Mouse (Mus musculus): ENCODE results near the gene Rpl18a.

Gene Rpl18a

GRCm38 (mm10) chr8:70897021-70897680, at the start of gene Rpl18a:
TSS of gene Rpl18a (minus strand) at chr8:70897412.
- in situ Hi-C loops (cut with MboI, MseI), result loop anchor here (5.0 to 10.0 kb wide), 2 partner anchors 590 to 1028 kb away; partner anchors contain the start of genes Ano8 and Gtpbp3

- in situ Hi-C loops (cut with MboI, MseI), result no loop called here
These were observed 46.0 kb upstream of the Rpl18a start for GRCm38 (mm10) chr8:70943187-70943586.

DNA sequence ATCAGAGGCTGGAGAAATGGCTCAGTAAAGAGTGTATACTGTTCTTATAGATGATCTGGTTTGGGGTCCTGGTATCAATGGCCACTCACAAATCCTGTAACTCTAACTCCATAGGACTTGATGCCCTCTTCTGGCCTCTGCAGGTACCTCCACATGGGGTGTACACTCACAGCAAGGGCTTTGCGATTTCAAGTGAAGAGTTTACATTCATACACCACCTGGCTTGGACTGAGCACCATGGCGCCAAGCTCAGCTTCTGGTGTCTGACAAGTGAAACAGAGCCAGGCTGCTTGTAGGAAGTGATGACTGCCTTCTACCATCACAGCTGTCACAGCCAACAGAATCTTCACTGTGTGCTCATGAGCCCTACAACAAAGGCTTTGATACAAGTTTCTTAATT, 44.3 kb upstream of the Rpl18a start:
- in situ Hi-C loops (cut with MboI, MseI), result no loop called here

DNA sequence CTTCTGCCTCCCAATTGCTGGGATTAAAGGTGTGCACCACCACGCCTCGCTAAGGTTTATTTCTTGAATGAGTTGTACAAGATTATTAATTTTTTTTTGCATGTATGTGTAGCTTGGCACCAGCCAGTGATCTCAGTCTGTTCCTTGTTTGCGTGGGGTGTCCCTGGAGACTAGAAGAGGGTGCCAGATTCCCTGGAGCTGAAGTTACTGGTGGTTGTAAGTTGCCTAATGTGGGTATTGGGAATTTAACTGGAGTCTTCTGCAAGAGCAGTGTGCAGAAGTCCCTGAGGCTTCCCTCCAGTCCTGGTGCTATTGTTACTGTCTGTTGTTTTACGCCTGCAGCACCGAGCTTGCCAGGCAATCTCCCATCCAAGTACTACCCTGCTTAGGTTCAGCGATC, 40.0 kb upstream of the Rpl18a start:
- in situ Hi-C loops (cut with MboI, MseI), result no loop called here

GRCm38 (mm10) chr8:70934786-70935185, 37.6 kb upstream of the Rpl18a start:
- in situ Hi-C loops (cut with MboI, MseI), result no loop called here

- in situ Hi-C loops (cut with MboI, MseI), result no loop called here
These were observed 35.8 kb upstream of the Rpl18a start for GRCm38 (mm10) chr8:70933036-70933435.

- in situ Hi-C loops (cut with MboI, MseI), result no loop called here
These were observed 34.5 kb upstream of the Rpl18a start for GRCm38 (mm10) chr8:70931731-70932130.

DNA sequence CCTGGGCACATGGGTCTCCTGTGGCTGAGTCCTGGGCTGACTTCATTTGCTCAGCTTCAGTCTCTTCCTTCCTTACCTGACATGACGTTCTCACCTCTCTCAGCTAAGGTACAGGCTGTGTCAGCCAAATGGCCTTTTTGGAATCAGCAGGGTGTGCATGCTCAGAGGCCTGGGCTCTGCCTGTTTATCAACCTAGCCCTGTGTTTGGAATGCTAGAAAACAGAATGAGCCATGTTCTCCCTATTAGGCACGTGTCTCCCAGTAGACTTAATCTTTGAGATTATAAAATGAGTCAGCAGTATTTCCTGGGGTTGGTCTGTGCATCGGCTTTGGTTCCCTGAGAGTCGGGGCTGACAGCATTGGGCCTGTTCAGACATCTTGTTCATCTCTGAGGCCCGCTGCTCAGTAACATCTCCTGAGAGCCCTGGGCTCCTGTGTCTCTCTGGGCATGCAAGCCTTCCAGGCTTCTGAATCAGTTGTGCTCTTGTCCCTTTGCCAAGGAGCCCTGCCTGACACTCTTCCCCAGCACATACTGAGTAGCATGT, 31.6 kb upstream of the Rpl18a start:
- in situ Hi-C loops (cut with MboI, MseI), result no loop called here

DNA sequence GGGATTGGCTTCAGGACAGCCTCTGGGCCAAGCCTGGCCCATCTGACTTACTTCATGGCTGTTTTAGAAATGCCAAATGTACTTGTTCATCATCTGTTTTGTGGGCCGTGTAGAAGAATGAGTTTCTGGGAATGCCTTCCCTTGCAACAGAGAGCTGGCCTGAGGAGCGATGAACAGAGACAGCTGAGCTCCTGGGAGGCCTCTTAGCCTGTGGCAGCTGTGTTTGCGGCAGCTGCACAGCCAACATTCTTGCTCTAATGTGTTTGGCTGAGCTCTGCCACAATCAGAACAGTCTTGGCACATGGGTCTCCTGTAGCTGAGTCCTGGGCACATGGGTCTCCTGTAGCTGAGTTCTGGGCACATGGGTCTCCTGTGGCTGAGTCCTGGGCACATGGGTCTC, 30.9 kb upstream of the Rpl18a start:
- in situ Hi-C loops (cut with MboI, MseI), result no loop called here

GRCm38 (mm10) chr8:70926396-70926795, 29.2 kb upstream of the Rpl18a start:
- in situ Hi-C loops (cut with MboI, MseI), result no loop called here

- in situ Hi-C loops (cut with MboI, MseI), result no loop called here
These were observed 28.5 kb upstream of the Rpl18a start for GRCm38 (mm10) chr8:70925754-70926153.

DNA sequence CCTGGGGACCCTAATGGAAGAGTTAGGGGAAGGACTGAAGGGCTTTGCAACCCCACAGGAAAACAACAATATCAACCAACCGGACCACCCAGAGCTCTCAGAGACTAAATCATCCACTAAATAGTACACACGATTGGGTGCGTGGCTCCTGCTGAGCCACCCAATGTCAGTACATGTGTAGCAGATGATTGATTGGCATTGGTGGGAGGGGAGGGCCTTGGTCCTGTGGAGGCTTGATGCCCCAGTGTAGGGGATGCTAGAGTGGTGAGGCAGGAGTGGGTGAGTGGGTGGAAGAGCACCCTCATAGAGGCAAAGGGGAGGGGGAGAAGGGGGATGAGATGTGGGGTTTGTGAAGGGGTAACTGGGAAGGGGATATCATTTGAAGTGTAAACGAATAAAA, 26.9 kb upstream of the Rpl18a start:
- in situ Hi-C loops (cut with MboI, MseI), result no loop called here

DNA sequence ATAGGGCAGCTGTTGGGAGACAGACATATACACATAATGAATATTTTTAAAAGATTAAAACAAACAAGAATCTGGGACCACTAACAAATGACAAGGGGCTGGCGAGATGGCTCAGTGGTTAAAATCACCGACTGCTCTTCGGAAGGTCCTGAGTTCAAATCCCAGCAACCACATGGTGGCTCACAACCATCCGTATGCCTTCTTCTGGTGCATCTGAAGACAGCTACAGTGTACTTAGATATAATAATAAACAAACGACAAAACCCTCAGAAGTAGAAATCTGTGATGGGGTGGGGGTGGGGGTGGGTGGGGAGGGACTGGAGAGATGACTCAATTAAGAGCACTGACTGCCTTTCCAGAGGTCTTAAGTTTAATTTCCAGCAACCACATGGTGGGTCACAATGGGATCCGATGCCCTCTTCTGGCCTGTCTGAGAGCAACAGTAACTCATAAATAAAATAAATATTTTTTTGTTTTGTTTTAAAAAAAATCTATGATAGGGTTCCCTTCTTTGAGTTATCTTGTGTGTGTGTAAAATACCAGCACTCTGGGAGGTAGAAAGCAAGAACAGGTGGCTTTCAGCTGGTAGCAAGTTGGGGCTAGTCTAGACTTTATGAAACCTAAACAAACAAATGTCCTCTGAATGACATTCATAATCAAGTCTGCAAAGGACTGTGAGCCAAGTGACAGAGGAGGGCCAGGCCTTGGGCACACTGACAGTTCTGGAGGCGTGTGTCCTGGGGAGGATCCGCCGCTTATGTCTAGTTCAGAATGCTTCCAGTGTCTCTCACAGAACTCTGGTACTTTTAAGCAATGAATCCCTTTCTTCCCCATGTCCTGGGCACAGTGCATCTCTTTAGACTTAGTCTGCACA, 23.1 kb upstream of the Rpl18a start:
- in situ Hi-C loops (cut with MboI, MseI), result no loop called here

DNA sequence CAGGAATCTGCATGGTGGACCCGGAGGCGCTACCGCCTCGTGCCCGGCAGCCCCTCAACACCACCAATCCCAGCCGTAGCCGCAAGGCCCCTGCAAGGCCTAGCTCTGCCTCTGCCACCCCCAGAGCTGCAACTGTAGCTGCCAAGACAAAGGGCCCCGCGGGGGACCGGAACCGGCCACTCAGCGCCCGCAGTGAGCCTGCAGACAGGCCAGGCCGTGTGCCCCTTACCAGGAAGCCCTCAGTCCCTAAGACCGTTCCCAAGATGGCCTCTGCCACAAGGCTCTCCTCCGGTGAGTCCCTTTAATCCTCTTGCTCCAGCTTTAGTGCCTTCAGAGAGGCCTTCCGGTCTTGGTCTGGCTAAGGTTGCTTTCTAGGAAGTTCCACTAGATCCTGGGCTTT, 17.5 kb upstream of the Rpl18a start:
- in situ Hi-C loops (cut with MboI, MseI), result no loop called here

- in situ Hi-C loops (cut with MboI, MseI), result no loop called here
These were observed 16.3 kb upstream of the Rpl18a start for GRCm38 (mm10) chr8:70913523-70913922.

DNA sequence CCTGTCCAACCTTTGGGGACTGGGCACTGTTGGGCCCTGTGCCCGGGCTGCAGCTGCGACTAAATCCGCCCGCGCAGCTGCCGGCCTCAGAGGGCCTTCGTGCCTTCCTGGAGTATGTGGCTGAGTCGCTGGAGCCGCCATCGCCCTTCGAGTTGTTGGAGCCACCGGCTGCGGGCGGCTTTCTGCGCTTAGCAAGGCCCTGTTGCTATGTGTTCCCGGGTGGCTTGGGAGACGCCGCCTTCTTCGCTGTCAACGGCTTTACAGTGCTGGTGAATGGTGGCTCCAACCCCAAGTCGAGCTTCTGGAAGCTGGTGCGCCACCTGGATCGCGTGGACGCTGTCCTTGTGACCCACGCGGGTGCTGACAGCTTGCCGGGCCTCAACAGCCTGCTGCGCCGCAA, 15.7 kb upstream of the Rpl18a start:
- in situ Hi-C loops (cut with MboI, MseI), result no loop called here

DNA sequence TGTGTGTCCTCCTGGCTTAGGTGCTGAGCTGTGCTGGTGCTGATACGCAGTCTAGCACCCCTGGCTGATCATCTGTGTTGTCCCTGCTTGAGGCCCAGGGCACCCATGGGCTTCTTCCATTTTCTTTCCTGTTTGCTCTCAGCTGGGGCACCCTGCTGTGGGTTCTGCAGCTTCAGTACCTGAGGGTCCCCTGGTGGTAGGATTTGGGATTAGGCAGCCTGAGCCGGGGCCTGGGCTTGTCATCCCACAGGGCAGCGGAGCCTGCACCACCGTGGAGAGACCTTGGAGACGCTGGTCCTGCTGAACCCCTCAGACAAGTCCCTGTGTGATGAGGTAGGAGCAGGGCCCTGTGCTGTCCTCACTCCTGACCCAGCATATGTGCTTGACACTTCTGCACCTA, 14.4 kb upstream of the Rpl18a start:
- in situ Hi-C loops (cut with MboI, MseI), result no loop called here

DNA sequence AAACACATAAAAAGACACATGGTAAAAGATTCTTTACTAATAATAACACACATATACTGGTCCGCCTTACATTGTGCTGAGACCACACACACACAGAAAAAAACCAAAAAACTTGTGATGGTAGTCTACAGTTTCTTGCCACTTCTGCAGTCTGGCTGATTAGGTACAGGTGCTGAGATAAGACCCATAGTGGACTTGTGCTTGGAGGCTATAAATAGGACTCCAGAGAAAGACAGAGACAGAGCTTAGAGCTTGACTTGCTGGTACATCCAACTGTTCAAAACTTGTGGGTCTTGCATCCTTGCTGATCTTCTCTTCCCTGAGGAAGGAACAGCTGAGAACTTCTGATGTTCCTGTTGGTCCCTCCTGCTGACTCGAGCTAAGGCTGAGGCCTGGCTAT, 10.3 kb upstream of the Rpl18a start:
- in situ Hi-C loops (cut with MboI, MseI), result loop anchor here (10.0 kb wide), 1 partner anchor 1293 kb away; no protein-coding TSS in a partner anchor

- in situ Hi-C loops (cut with MboI, MseI), result loop anchor here (10.0 kb wide), 1 partner anchor 1291 kb away; no protein-coding TSS in a partner anchor
These were observed 8.9 kb upstream of the Rpl18a start, which contains the start of gene Map1s for GRCm38 (mm10) chr8:70905831-70906736. TSS of gene Map1s (plus strand) at chr8:70905932.

GRCm38 (mm10) chr8:70905463-70905830, 8.2 kb upstream of the Rpl18a start:
- in situ Hi-C loops (cut with MboI, MseI), result loop anchor here (10.0 kb wide), 1 partner anchor 1291 kb away; no protein-coding TSS in a partner anchor

DNA sequence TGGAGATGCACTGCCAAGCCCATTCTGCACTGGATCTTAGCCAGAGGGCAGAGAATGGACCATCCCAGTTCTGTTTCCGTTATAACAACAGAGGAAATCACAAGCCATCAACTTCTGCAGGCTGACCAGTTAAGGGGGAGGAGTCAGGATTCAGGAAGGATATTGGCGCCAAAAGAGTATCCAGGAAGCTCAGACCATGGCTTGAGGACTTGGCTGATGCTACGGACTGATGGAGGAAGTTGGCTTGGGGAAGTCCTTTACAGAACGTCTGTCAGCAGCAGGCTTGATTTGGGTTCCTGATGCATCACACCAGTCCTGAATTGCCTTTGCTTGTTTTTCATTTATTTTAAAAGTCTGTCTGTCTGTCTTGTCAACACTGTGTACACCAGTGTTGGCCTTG, 7.3 kb upstream of the Rpl18a start:
- in situ Hi-C loops (cut with MboI, MseI), result loop anchor here (10.0 kb wide), 1 partner anchor 1290 kb away; no protein-coding TSS in a partner anchor
